Mouse (Mus musculus): ENCODE results near the gene Cyth1. TPM values are rescaled to one million over a fixed set of nuclear protein-coding genes. Genes with fewer than 3 reads are reported as not detected.

Cyth1 gene
- polyA plus RNA-seq, 1 experiment from 2014 or later, result 9.3 TPM

GRCm38 (mm10) chr11:118223416-118224067, 24.9 kb downstream of the Cyth1 start:
- ATAC-seq (replicated peaks; ENCODE audit: low FRiP score, low TSS enrichment, low read depth), result no peak
- no peak overlapping the region for H3K4me2 ChIP-seq (ENCODE audit: low read length)
- H3K36me3 ChIP-seq (ENCODE audit: control insufficient read depth, insufficient read depth, low read length), result no peaks in the 10 kb centered on the region
- H3K9ac ChIP-seq (ENCODE audit: low read length), result no peak overlapping the region
- no peak overlapping the region for H3K4me3 ChIP-seq (ENCODE audit: low read depth, low read length)
- no peaks in the 10 kb centered on the region for H3K9me3 ChIP-seq (ENCODE audit: control insufficient read depth, low read length)
- 87% methylated on average over 10 of the region's 10 CpGs for WGBS
- no peaks in the 10 kb centered on the region for H3K27me3 ChIP-seq (replicated peaks; ENCODE audit: control insufficient read depth, insufficient read depth, low read length)
- no peak overlapping the region for H3K27ac ChIP-seq (ENCODE audit: low read depth)
- peaks cover 11% of the 10 kb centered on the region for H3K4me1 ChIP-seq (replicated peaks; ENCODE audit: control insufficient read depth, insufficient read depth, low read length)
- DNase-seq (ENCODE audit: low spot score), result no peak

DNA sequence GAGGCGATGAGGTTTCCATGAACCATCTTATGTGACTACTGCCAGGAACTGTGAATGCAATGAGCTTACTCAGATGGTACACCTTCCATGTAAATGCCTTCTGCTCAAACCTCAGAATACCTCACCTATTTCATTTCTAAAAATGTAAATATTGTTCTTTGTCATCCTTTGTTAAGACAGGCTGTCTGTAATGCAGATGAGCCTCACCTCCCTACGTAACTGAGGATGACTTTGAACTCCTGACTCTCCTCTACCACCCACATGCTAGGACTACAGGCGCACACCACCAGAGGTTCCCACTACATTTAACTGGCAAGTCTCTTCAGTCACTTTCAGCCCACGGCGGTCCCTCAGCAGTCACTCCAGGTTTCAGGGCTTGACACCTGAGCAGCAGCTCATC, 25.5 kb downstream of the Cyth1 start:
- Histone ChIP-seq H3K4me2 (ENCODE audit: low read length) (no peak overlapping the region), H3K4me1 (replicated peaks; ENCODE audit: control insufficient read depth, insufficient read depth, low read length) (peaks cover 11% of the 10 kb centered on the region), H3K27ac (ENCODE audit: low read depth) (peak overlapping the region; percentile 20; the same call in 1 of the 2 replicates), H3K9ac (ENCODE audit: low read length) (no peak overlapping the region), H3K4me3 (ENCODE audit: low read depth, low read length) (no peak overlapping the region), H3K9me3 (ENCODE audit: control insufficient read depth, low read length) (no peaks in the 10 kb centered on the region), H3K27me3 (replicated peaks; ENCODE audit: control insufficient read depth, insufficient read depth, low read length) (no peaks in the 10 kb centered on the region), H3K36me3 (ENCODE audit: control insufficient read depth, insufficient read depth, low read length) (no peaks in the 10 kb centered on the region)
- WGBS, result 85% methylated on average over 5 of the region's 5 CpGs
- no peak for DNase-seq (ENCODE audit: low spot score)
- ATAC-seq (replicated peaks; ENCODE audit: low FRiP score, low TSS enrichment, low read depth), result no peak

DNA sequence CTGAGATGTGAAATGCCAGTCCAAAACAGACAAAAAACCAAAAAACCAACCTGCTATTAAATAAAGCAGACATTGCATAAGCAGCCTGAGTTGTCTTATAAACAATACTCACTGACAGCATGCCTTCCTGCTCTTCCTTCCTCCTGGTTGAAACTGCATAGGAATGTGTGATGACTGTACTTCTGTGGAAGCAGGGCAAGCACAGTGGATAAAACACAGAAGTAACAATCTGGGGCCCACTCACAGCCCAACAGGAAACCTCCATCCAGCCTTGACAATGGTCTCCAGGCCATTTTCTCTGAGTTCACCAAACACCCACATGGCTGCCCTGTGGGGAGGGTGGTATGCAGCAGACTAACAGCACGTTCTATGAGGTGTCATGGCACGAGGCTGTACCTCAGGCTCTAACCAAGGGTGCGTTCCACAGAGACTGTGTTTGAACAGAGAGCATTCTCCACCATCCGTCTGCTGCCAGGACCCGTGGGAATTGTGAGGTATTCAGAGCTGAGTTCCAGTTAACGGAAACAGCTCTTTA, 26.0 kb downstream of the Cyth1 start:
- peaks cover 11% of the 10 kb centered on the region for H3K4me1 ChIP-seq (replicated peaks; ENCODE audit: control insufficient read depth, insufficient read depth, low read length)
- 42% methylated on average over 6 of the region's 6 CpGs for WGBS

GRCm38 (mm10) chr11:118220561-118221262, 27.7 kb downstream of the Cyth1 start:
- H3K4me3 ChIP-seq (ENCODE audit: low read depth, low read length), result no peak overlapping the region
- no peak overlapping the region for H3K4me2 ChIP-seq (ENCODE audit: low read length)

More for the DNA sequence above, 26.0 kb downstream of the Cyth1 start:
- H3K4me3 ChIP-seq (ENCODE audit: low read depth, low read length), result no peak overlapping the region
- peak overlapping the region; percentile 20; the same call in 1 of the 2 replicates for H3K27ac ChIP-seq (ENCODE audit: low read depth)
- DNase-seq (ENCODE audit: low spot score), result no peak
- no peaks in the 10 kb centered on the region for H3K27me3 ChIP-seq (replicated peaks; ENCODE audit: control insufficient read depth, insufficient read depth, low read length)
- H3K4me2 ChIP-seq (ENCODE audit: low read length), result no peak overlapping the region
- H3K36me3 ChIP-seq (ENCODE audit: control insufficient read depth, insufficient read depth, low read length), result no peaks in the 10 kb centered on the region
- ATAC-seq (replicated peaks; ENCODE audit: low FRiP score, low TSS enrichment, low read depth), result no peak
- no peak overlapping the region for H3K9ac ChIP-seq (ENCODE audit: low read length)
- no peaks in the 10 kb centered on the region for H3K9me3 ChIP-seq (ENCODE audit: control insufficient read depth, low read length)

DNA sequence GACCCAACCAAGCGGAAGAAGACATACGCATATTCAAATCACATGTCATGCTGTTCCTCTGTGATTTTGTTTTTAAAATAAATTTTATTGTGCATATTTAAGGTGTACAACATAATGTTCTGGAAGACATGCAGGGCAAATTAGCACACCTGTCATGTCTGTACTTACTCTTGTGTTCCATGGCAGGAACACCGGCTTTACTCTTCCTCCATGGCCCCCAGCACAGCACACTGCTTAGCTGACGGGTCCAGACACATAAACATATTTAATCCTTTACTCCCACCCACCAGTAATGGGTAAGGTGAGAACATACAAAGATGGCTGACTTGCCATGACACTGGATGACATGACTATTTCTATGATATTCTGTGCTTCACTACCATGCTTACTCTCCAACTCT, 29.3 kb downstream of the Cyth1 start:
- ATAC-seq (replicated peaks; ENCODE audit: low FRiP score, low TSS enrichment, low read depth), result no peak
- Histone ChIP-seq H3K4me1 (replicated peaks; ENCODE audit: control insufficient read depth, insufficient read depth, low read length) (peaks cover 14% of the 10 kb centered on the region), H3K27me3 (replicated peaks; ENCODE audit: control insufficient read depth, insufficient read depth, low read length) (no peaks in the 10 kb centered on the region), H3K9me3 (ENCODE audit: control insufficient read depth, low read length) (no peaks in the 10 kb centered on the region), H3K9ac (ENCODE audit: low read length) (no peak overlapping the region), H3K4me3 (ENCODE audit: low read depth, low read length) (no peak overlapping the region), H3K36me3 (ENCODE audit: control insufficient read depth, insufficient read depth, low read length) (no peaks in the 10 kb centered on the region), H3K4me2 (ENCODE audit: low read length) (no peak overlapping the region), H3K27ac (ENCODE audit: low read depth) (no peak overlapping the region)
- 87% methylated on average over 4 of the region's 4 CpGs for WGBS
- DNase-seq (ENCODE audit: low spot score), result no peak

More at GRCm38 (mm10) chr11:118220561-118221262, 27.7 kb downstream of the Cyth1 start:
- 24% methylated on average over 7 of the region's 7 CpGs for WGBS
- Histone ChIP-seq H3K4me1 (replicated peaks; ENCODE audit: control insufficient read depth, insufficient read depth, low read length) (peaks cover 14% of the 10 kb centered on the region), H3K9me3 (ENCODE audit: control insufficient read depth, low read length) (no peaks in the 10 kb centered on the region), H3K27me3 (replicated peaks; ENCODE audit: control insufficient read depth, insufficient read depth, low read length) (no peaks in the 10 kb centered on the region), H3K36me3 (ENCODE audit: control insufficient read depth, insufficient read depth, low read length) (no peaks in the 10 kb centered on the region), H3K27ac (ENCODE audit: low read depth) (no peak overlapping the region), H3K9ac (ENCODE audit: low read length) (no peak overlapping the region)
- ATAC-seq (replicated peaks; ENCODE audit: low FRiP score, low TSS enrichment, low read depth) (no peak), DNase-seq (ENCODE audit: low spot score) (no peak)

DNA sequence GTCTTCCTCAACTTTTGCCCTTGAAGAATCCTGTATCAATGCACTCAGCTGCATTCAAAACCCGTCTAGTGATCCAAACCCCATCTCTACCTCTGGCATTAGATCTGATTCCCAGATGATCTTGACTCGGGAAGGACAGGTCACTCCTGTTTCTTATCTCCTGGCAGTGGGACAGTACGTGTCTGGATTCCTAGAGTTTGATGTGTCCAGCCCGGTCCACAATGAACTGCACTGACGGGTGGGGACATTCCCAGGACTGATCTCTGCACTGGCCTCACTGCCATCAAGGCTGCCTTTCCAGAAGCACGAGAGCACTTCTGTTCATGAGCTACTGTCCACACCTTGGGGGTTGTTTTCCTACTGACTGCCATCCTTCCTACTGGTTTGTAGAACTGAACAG, 31.9 kb downstream of the Cyth1 start:
- Histone ChIP-seq H3K4me2 (ENCODE audit: low read length) (no peak overlapping the region), H3K36me3 (ENCODE audit: control insufficient read depth, insufficient read depth, low read length) (no peaks in the 10 kb centered on the region), H3K4me1 (replicated peaks; ENCODE audit: control insufficient read depth, insufficient read depth, low read length) (peaks cover 15% of the 10 kb centered on the region), H3K27ac (ENCODE audit: low read depth) (no peak overlapping the region), H3K27me3 (replicated peaks; ENCODE audit: control insufficient read depth, insufficient read depth, low read length) (no peaks in the 10 kb centered on the region), H3K4me3 (ENCODE audit: low read depth, low read length) (no peak overlapping the region), H3K9ac (ENCODE audit: low read length) (no peak overlapping the region), H3K9me3 (ENCODE audit: control insufficient read depth, low read length) (no peaks in the 10 kb centered on the region)
- no peak for ATAC-seq (replicated peaks; ENCODE audit: low FRiP score, low TSS enrichment, low read depth)
- 75% methylated on average over 6 of the region's 6 CpGs for WGBS
- no peak for DNase-seq (ENCODE audit: low spot score)

- Histone ChIP-seq H3K27me3 (replicated peaks; ENCODE audit: control insufficient read depth, insufficient read depth, low read length) (no peaks in the 10 kb centered on the region), H3K4me2 (ENCODE audit: low read length) (no peak overlapping the region), H3K4me3 (ENCODE audit: low read depth, low read length) (no peak overlapping the region), H3K27ac (ENCODE audit: low read depth) (no peak overlapping the region), H3K4me1 (replicated peaks; ENCODE audit: control insufficient read depth, insufficient read depth, low read length) (peaks cover 20% of the 10 kb centered on the region), H3K9me3 (ENCODE audit: control insufficient read depth, low read length) (no peaks in the 10 kb centered on the region), H3K9ac (ENCODE audit: low read length) (no peak overlapping the region), H3K36me3 (ENCODE audit: control insufficient read depth, insufficient read depth, low read length) (no peaks in the 10 kb centered on the region)
- ATAC-seq (replicated peaks; ENCODE audit: low FRiP score, low TSS enrichment, low read depth) (no peak), DNase-seq (ENCODE audit: low spot score) (no peak)
- 58% methylated on average over 5 of the region's 5 CpGs for whole genome bisulfite sequencing
These were observed 32.4 kb downstream of the Cyth1 start for GRCm38 (mm10) chr11:118215928-118216458.

- Histone ChIP-seq H3K4me3 (ENCODE audit: low read depth, low read length) (no peak overlapping the region), H3K36me3 (ENCODE audit: control insufficient read depth, insufficient read depth, low read length) (no peaks in the 10 kb centered on the region), H3K4me1 (replicated peaks; ENCODE audit: control insufficient read depth, insufficient read depth, low read length) (peaks cover 52% of the 10 kb centered on the region), H3K27me3 (replicated peaks; ENCODE audit: control insufficient read depth, insufficient read depth, low read length) (no peaks in the 10 kb centered on the region), H3K4me2 (ENCODE audit: low read length) (0 out of 2 replicates have a peak overlapping the region, but pooled peaks have one; percentile 6), H3K9ac (ENCODE audit: low read length) (no peak overlapping the region), H3K27ac (ENCODE audit: low read depth) (no peak overlapping the region; the same call in 1 of the 2 replicates), H3K9me3 (ENCODE audit: control insufficient read depth, low read length) (no peaks in the 10 kb centered on the region)
- 69% methylated on average over 7 of the region's 7 CpGs for WGBS
- no peak for ATAC-seq (replicated peaks; ENCODE audit: low FRiP score, low TSS enrichment, low read depth)
- DNase-seq (ENCODE audit: low spot score), result no peak
These were observed 35.7 kb downstream of the Cyth1 start for GRCm38 (mm10) chr11:118212636-118213112.

All from intestine, embryonic 14.5 days (tissue).